Mouse (Mus musculus): ENCODE results near the gene Sfpq. TPM values are rescaled to one million over a fixed set of nuclear protein-coding genes. Genes with fewer than 3 reads are reported as not detected.

Gene Sfpq
- polyA plus RNA-seq, 1 experiment = 87.5 TPM

DNA sequence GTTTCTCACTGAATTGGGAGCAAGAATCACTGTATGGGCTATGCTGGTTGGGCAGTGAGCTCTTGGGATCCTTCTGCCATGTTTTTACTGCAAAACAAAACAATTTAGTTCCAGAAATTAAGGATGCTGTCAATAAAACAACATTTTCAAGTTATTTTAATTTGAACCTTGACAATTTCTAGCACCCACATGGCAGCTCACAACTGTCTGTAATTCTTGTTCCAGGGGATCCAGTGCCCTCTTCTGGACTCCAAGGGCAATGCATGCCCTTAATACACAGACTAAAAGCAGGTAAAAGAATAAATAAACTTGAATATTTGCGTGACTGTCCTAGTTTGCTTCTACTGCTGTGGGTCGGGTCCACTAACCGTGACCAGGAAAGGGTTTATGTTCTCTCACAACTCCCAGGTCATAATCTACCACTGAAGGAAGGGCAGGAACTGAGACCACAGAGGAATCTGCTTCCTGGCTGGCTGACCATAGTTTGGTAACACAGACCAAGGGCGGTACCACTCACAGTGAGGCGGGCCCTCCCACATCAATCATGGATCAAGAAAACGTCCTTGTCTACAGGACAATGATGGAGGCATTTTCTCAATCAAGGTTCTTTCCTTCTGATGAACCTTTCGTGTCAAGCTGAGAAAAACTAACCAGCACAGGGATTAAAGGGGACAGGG lies 33.5 kb downstream of the Sfpq start:
- no peak for TF ChIP-seq SRF (IDR thresholded peaks at IDR 0.05; ENCODE audit: control insufficient read depth, insufficient read length, low read depth)
- no peak for TF ChIP-seq POLR2A (IDR thresholded peaks at IDR 0.05; ENCODE audit: insufficient read length, low read depth)
- TF ChIP-seq TCF12 (IDR thresholded peaks at IDR 0.05; ENCODE audit: insufficient read depth, poor library complexity, severe bottlenecking) = no peak
- TF ChIP-seq POLR2AphosphoS2 (IDR thresholded peaks at IDR 0.05; ENCODE audit: insufficient read length, low read depth) = no peak
- no peak for TF ChIP-seq TCF3 (IDR thresholded peaks at IDR 0.05; ENCODE audit: insufficient read length, low read depth)
- no peak for TF ChIP-seq E2F4 (IDR thresholded peaks at IDR 0.05; ENCODE audit: insufficient read depth)
- no peak for TF ChIP-seq MYOD1 (IDR thresholded peaks at IDR 0.05; ENCODE audit: control insufficient read depth in 1 of 3, insufficient read length in 2 of 3, low read depth in 2 of 3)
- TF ChIP-seq MAX (IDR thresholded peaks at IDR 0.05; ENCODE audit: low read depth) = no peak
- no peak for TF ChIP-seq REST (IDR thresholded peaks at IDR 0.05; ENCODE audit: insufficient read depth, insufficient read length)
- no peak for TF ChIP-seq MYOG (IDR thresholded peaks at IDR 0.05; ENCODE audit: control insufficient read depth in 1 of 3, insufficient read depth in 1 of 3, insufficient read length in 2 of 3, low read depth in 2 of 3)
- TF ChIP-seq USF1 (IDR thresholded peaks at IDR 0.05; ENCODE audit: low read depth) = no peak
- TF ChIP-seq CEBPB (IDR thresholded peaks at IDR 0.05; ENCODE audit: insufficient read depth, poor library complexity, severe bottlenecking) = no peak
- Histone ChIP-seq H3K79me2 (ENCODE audit: control insufficient read depth, insufficient read depth) (peaks cover 1% of the 10 kb centered on the region), H3K4me3 (no peak overlapping the region), H3ac (ENCODE audit: control insufficient read depth, insufficient read length) (no peak overlapping the region), H3K27me3 (ENCODE audit: control insufficient read depth, insufficient read depth, insufficient read length) (no peaks in the 10 kb centered on the region), H3K36me3 (ENCODE audit: control insufficient read depth, insufficient read depth) (peaks cover 7% of the 10 kb centered on the region), H3K4me2 (ENCODE audit: low read depth) (no peak overlapping the region)

DNA sequence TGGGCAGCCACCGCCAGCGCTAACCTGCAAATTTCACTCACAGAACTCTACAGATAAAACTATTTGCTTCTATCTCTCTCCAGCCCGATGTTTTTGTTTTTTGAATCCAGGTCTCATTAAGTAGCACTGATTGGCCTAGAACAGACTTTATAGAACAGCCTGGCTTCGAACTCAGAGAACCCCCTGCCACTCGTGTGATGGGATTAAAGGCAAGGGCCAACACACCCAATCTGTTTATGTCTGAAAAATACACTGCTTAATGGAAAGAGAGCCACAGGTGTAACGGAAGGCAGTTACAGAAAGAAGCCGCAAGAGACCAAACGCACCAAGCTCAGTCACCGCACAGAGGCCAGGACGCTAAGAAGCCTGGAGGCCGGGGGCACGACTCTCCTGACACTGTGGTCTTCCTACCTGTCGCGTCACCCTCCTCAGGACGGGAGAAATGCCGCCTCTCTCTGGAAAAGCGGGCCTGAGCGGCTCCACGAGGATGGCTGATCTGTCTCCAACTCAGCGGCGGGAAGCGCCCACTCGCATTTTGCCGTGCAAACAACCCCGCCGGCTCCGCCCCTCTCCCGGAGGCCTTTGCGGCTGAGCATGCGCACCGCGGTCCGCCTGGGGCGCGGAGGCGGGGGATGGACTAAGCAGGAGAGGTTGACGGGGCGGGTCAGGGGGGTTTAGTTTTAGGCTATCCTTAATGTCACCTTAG lies 39.6 kb downstream of the Sfpq start, which contains the start of gene Zmym1:
Gene Zmym1, minus strand, starts transcription at position 568 of the 706 bp plus-strand sequence.
- H3K27me3 ChIP-seq (ENCODE audit: control insufficient read depth, insufficient read depth, insufficient read length) = no peaks in the 10 kb centered on the region

DNA sequence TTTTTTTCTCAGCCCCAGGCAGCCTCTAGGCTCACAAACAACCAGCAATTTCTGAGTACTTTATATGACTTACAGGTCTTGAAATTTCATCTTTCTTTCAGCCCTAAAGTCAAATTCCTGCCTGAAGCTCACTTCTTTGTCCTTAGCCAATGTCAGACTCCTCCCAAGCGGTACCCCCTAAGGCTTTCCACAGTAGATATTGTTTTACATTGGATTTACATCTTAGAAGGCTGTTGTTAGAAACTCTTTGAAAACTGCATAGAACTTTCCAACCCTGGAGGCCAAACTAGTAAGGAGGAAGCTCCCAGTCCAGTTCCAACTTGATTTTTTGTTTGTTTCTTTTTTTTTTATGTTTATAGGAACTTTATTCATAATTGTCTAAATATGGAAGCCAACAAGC lies 42.9 kb downstream of the Sfpq start:
- Histone ChIP-seq H3K4me3 (no peak overlapping the region), H3K36me3 (ENCODE audit: control insufficient read depth, insufficient read depth) (no peaks in the 10 kb centered on the region), H3K4me2 (ENCODE audit: low read depth) (no peak overlapping the region), H3K27me3 (ENCODE audit: control insufficient read depth, insufficient read depth, insufficient read length) (no peaks in the 10 kb centered on the region), H3ac (ENCODE audit: control insufficient read depth, insufficient read length) (no peak overlapping the region), H3K79me2 (ENCODE audit: control insufficient read depth, insufficient read depth) (peaks cover 13% of the 10 kb centered on the region)
- TF ChIP-seq POLR2A (IDR thresholded peaks at IDR 0.05; ENCODE audit: insufficient read length, low read depth) (no peak), TCF3 (IDR thresholded peaks at IDR 0.05; ENCODE audit: insufficient read length, low read depth) (no peak), CEBPB (IDR thresholded peaks at IDR 0.05; ENCODE audit: insufficient read depth, poor library complexity, severe bottlenecking) (no peak), POLR2AphosphoS2 (IDR thresholded peaks at IDR 0.05; ENCODE audit: insufficient read length, low read depth) (no peak), TCF12 (IDR thresholded peaks at IDR 0.05; ENCODE audit: insufficient read depth, poor library complexity, severe bottlenecking) (no peak), USF1 (IDR thresholded peaks at IDR 0.05; ENCODE audit: low read depth) (no peak), E2F4 (IDR thresholded peaks at IDR 0.05; ENCODE audit: insufficient read depth) (no peak)

More for the DNA sequence above, 39.6 kb downstream of the Sfpq start, which contains the start of gene Zmym1:
- H3K79me2 ChIP-seq (ENCODE audit: control insufficient read depth, insufficient read depth) = peaks cover 13% of the 10 kb centered on the region
- TF ChIP-seq TCF3 (IDR thresholded peaks at IDR 0.05; ENCODE audit: insufficient read length, low read depth) = no peak
- TF ChIP-seq POLR2AphosphoS2 (IDR thresholded peaks at IDR 0.05; ENCODE audit: insufficient read length, low read depth) = peak; percentile 70
- no peak for TF ChIP-seq REST (IDR thresholded peaks at IDR 0.05; ENCODE audit: insufficient read depth, insufficient read length)
- TF ChIP-seq MAX (IDR thresholded peaks at IDR 0.05; ENCODE audit: low read depth) = no peak
- no peak for TF ChIP-seq MYOD1 (IDR thresholded peaks at IDR 0.05; ENCODE audit: control insufficient read depth in 1 of 3, insufficient read length in 2 of 3, low read depth in 2 of 3)
- no peak for TF ChIP-seq USF1 (IDR thresholded peaks at IDR 0.05; ENCODE audit: low read depth)
- peak; percentile 88 for TF ChIP-seq E2F4 (IDR thresholded peaks at IDR 0.05; ENCODE audit: insufficient read depth)
- TF ChIP-seq POLR2A (IDR thresholded peaks at IDR 0.05; ENCODE audit: insufficient read length, low read depth) = peak; percentile 76
- H3K4me3 ChIP-seq = peak within 1 kb of the TSS; percentile 77
- peaks cover 4% of the 10 kb centered on the region for H3K36me3 ChIP-seq (ENCODE audit: control insufficient read depth, insufficient read depth)
- H3K4me2 ChIP-seq (ENCODE audit: low read depth) = peak within 1 kb of the TSS; percentile 84
- H3ac ChIP-seq (ENCODE audit: control insufficient read depth, insufficient read length) = peak within 1 kb of the TSS; percentile 19

DNA sequence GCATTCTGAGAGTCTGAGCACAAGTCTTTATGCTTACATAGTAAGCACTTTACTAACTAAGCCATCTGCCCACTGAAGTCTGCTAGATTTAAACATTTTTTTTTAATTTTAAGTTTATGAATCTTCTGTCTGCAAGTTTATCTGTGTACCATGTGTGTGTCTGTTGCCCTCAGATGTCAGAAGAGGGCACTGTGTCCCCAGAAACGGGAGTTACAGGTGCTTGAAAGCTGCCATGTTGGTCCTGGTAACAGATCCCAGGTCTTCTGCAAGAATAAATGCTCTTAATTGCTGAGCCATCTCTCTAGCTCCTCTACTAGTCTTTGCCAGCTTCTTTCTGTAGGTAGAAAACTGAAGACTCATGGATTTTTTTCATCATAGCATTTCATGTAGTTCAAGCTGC lies 53.8 kb downstream of the Sfpq start:
- TF ChIP-seq MYOG (IDR thresholded peaks at IDR 0.05; ENCODE audit: control insufficient read depth in 1 of 3, insufficient read depth in 1 of 3, insufficient read length in 2 of 3, low read depth in 2 of 3) = no peak
- no peak for TF ChIP-seq CEBPB (IDR thresholded peaks at IDR 0.05; ENCODE audit: insufficient read depth, poor library complexity, severe bottlenecking)
- TF ChIP-seq SRF (IDR thresholded peaks at IDR 0.05; ENCODE audit: control insufficient read depth, insufficient read length, low read depth) = no peak
- TF ChIP-seq TCF3 (IDR thresholded peaks at IDR 0.05; ENCODE audit: insufficient read length, low read depth) = no peak
- no peak for TF ChIP-seq REST (IDR thresholded peaks at IDR 0.05; ENCODE audit: insufficient read depth, insufficient read length)
- no peak for TF ChIP-seq E2F4 (IDR thresholded peaks at IDR 0.05; ENCODE audit: insufficient read depth)
- no peak for TF ChIP-seq POLR2A (IDR thresholded peaks at IDR 0.05; ENCODE audit: insufficient read length, low read depth)
- TF ChIP-seq POLR2AphosphoS2 (IDR thresholded peaks at IDR 0.05; ENCODE audit: insufficient read length, low read depth) = no peak
- no peak overlapping the region for H3K4me2 ChIP-seq (ENCODE audit: low read depth)

More for the DNA sequence above, 53.8 kb downstream of the Sfpq start:
- H3K27me3 ChIP-seq (ENCODE audit: control insufficient read depth, insufficient read depth, insufficient read length) = peaks cover 8% of the 10 kb centered on the region
- no peak overlapping the region for H3ac ChIP-seq (ENCODE audit: control insufficient read depth, insufficient read length)
- H3K79me2 ChIP-seq (ENCODE audit: control insufficient read depth, insufficient read depth) = no peaks in the 10 kb centered on the region
- H3K4me3 ChIP-seq = no peak overlapping the region
- H3K36me3 ChIP-seq (ENCODE audit: control insufficient read depth, insufficient read depth) = no peaks in the 10 kb centered on the region
